Mouse (Mus musculus) lung, embryonic 14.5 days (tissue): ENCODE results near the gene Nav1. TPM values are rescaled to one million over a fixed set of nuclear protein-coding genes. Genes with fewer than 3 reads are reported as not detected.

Source experiments
- ATAC-seq: fragments of 200-750 bp; cut with Nextera tagmentation; 2 replicates; pipeline ENCODE4 v1.8.0; 2017; ENCODE audit warnings: mild to moderate bottlenecking, moderate TSS enrichment, moderate library complexity; ENCODE audit not compliant: insufficient read depth
- DNase-seq: peaks from one replicate; pipeline ENCODE4 v3.0.0-alpha.2; 2015
- H3K27ac ChIP-seq: fragments of 300-500 bp; sonication (generic); 2 replicates; pipeline ENCODE4 v1.5.1; 2014; ENCODE audit warnings: low read depth, mild to moderate bottlenecking, moderate library complexity
- H3K27me3 ChIP-seq: fragments of 300-500 bp; sonication (generic); 2 replicates; pipeline ENCODE4 v1.6.1; 2014; ENCODE audit warnings: low read length, control low read depth; ENCODE audit not compliant: insufficient read depth
- H3K36me3 ChIP-seq: fragments of 300-500 bp; sonication (generic); 2 replicates; pipeline ENCODE4 v1.6.1; 2014; ENCODE audit warnings: control low read depth; ENCODE audit not compliant: insufficient read depth
- H3K4me1 ChIP-seq: fragments of 300-500 bp; sonication (generic); 2 replicates; pipeline ENCODE4 v1.6.1; 2014; ENCODE audit warnings: antibody characterized with exemption, control low read depth; ENCODE audit not compliant: insufficient read depth
- H3K4me2 ChIP-seq: fragments of 300-500 bp; sonication (generic); 2 replicates; pipeline ENCODE4 v1.6.1; 2014; ENCODE audit warnings: mild to moderate bottlenecking
- H3K4me3 ChIP-seq: fragments of 300-500 bp; sonication (generic); 2 replicates; pipeline ENCODE4 v1.5.1; 2014; ENCODE audit warnings: low read depth, low read length
- H3K9ac ChIP-seq: fragments of 300-500 bp; sonication (generic); 2 replicates; pipeline ENCODE4 v1.6.1; 2014
- H3K9me3 ChIP-seq: fragments of 300-500 bp; sonication (generic); 2 replicates; pipeline ENCODE4 v1.6.1; 2016; ENCODE audit warnings: low read depth, low read length, control low read depth
- CTCF ChIP-seq: IDR thresholded peaks from 2 replicates; pipeline ENCODE4 v1.5.1; 2016; ENCODE audit warnings: antibody characterized with exemption, low read depth
- WGBS: fragments of 180-500 bp; shearing (Covaris S2); extraction: QIAGEN DNeasy Blood & Tissue Kit; methylation state at CpG from one replicate; pipeline ENCODE4 v1.1.7; 2014; 5-methylcytosine and 5-hydroxymethylcytosine counted together
- polyA plus RNA-seq: library from polyadenylated mRNA; unstranded; fragments of >200 nt; fragmentation: Nextera tagmentation; extraction: Ambion mirVana; gene quantifications from 2 replicates; pipeline ENCODE4 v1.2.1, GENCODE M21; 2014

The Nav1 gene
- polyA plus RNA-seq, 1 experiment from 2014 or later, result 21.7 TPM

- no peak overlapping the region for H3K9ac ChIP-seq
- no peak overlapping the region for H3K4me2 ChIP-seq
- 44% methylated on average over 5 of the region's 5 CpGs for WGBS
These were observed 93.6 kb downstream of the Nav1 start for GRCm38 (mm10) chr1:135513464-135513863.

GRCm38 (mm10) chr1:135510346-135510977 lies 96.6 kb downstream of the Nav1 start:
- 4% methylated on average over 30 of the region's 30 CpGs for WGBS
- no peak for TF ChIP-seq CTCF
- peak overlapping the region; percentile 59 for H3K9ac ChIP-seq
- peak overlapping the region; percentile 15; the same call in 1 of the 2 replicates for H3K27ac ChIP-seq
- ATAC-seq, result peak; percentile 66
- peak overlapping the region; percentile 83 for H3K4me2 ChIP-seq
- H3K9me3 ChIP-seq, result no peaks in the 10 kb centered on the region
- H3K4me3 ChIP-seq, result peak overlapping the region; percentile 52
- H3K4me1 ChIP-seq, result peaks cover 52% of the 10 kb centered on the region
- H3K36me3 ChIP-seq, result no peaks in the 10 kb centered on the region
- 0 out of 2 replicates have a peak, but pooled peaks cover 3% of the 10 kb centered on the region for H3K27me3 ChIP-seq
- DNase-seq, result peak; percentile 87

More at GRCm38 (mm10) chr1:135513464-135513863, 93.6 kb downstream of the Nav1 start:
- no peak for ATAC-seq
- DNase-seq, result no peak
- Histone ChIP-seq H3K4me1 (peaks cover 51% of the 10 kb centered on the region), H3K36me3 (no peaks in the 10 kb centered on the region), H3K9me3 (no peaks in the 10 kb centered on the region), H3K27me3 (0 out of 2 replicates have a peak, but pooled peaks cover 7% of the 10 kb centered on the region), H3K4me3 (no peak overlapping the region), H3K27ac (peak overlapping the region; percentile 18; the same call in 1 of the 2 replicates)
- TF ChIP-seq CTCF, result no peak

- no peak for ATAC-seq
- no peak for DNase-seq
- peak overlapping the region; percentile 52 for H3K4me3 ChIP-seq
- H3K4me2 ChIP-seq, result peak overlapping the region; percentile 83
- WGBS, result 24% methylated on average over 16 of the region's 16 CpGs
- H3K27me3 ChIP-seq, result 0 out of 2 replicates have a peak, but pooled peaks cover 3% of the 10 kb centered on the region
- peak overlapping the region; percentile 59 for H3K9ac ChIP-seq
- TF ChIP-seq CTCF, result no peak
- H3K9me3 ChIP-seq, result no peaks in the 10 kb centered on the region
- H3K27ac ChIP-seq, result no peak overlapping the region
- no peaks in the 10 kb centered on the region for H3K36me3 ChIP-seq
- peaks cover 46% of the 10 kb centered on the region for H3K4me1 ChIP-seq
These were observed 97.7 kb downstream of the Nav1 start for GRCm38 (mm10) chr1:135509145-135510084.

- ATAC-seq, result no peak
- H3K9me3 ChIP-seq, result no peaks in the 10 kb centered on the region
- H3K4me3 ChIP-seq, result no peak overlapping the region
- TF ChIP-seq CTCF, result no peak
- peak overlapping the region; percentile 83 for H3K4me2 ChIP-seq
- peaks cover 48% of the 10 kb centered on the region for H3K4me1 ChIP-seq
- no peak overlapping the region for H3K27ac ChIP-seq
- H3K36me3 ChIP-seq, result no peaks in the 10 kb centered on the region
- no peak overlapping the region for H3K9ac ChIP-seq
- H3K27me3 ChIP-seq, result 0 out of 2 replicates have a peak, but pooled peaks cover 3% of the 10 kb centered on the region
- peak; percentile 35 for DNase-seq
- WGBS, result 41% methylated on average over 3 of the region's 3 CpGs
These were observed 98.8 kb downstream of the Nav1 start for GRCm38 (mm10) chr1:135508349-135508634.

- DNase-seq (no peak), ATAC-seq (no peak)
- TF ChIP-seq CTCF, result no peak
- Histone ChIP-seq H3K4me2 (peak overlapping the region; percentile 83), H3K27ac (no peak overlapping the region), H3K9ac (no peak overlapping the region), H3K4me3 (no peak overlapping the region), H3K4me1 (peaks cover 48% of the 10 kb centered on the region), H3K9me3 (no peaks in the 10 kb centered on the region), H3K27me3 (0 out of 2 replicates have a peak, but pooled peaks cover 3% of the 10 kb centered on the region), H3K36me3 (no peaks in the 10 kb centered on the region)
- WGBS, result 48% methylated on average over 14 of the region's 14 CpGs
These were observed 99.3 kb downstream of the Nav1 start for GRCm38 (mm10) chr1:135507572-135508348.

- Histone ChIP-seq H3K4me1 (peaks cover 42% of the 10 kb centered on the region), H3K9ac (no peak overlapping the region), H3K4me2 (no peak overlapping the region), H3K27ac (no peak overlapping the region), H3K4me3 (no peak overlapping the region), H3K36me3 (no peaks in the 10 kb centered on the region), H3K27me3 (0 out of 2 replicates have a peak, but pooled peaks cover 3% of the 10 kb centered on the region), H3K9me3 (no peaks in the 10 kb centered on the region)
- ATAC-seq, result peak; percentile 53
- no peak for TF ChIP-seq CTCF
- peak; percentile 93 for DNase-seq
- WGBS, result 37% methylated on average over 7 of the region's 7 CpGs
These were observed 101.6 kb downstream of the Nav1 start for GRCm38 (mm10) chr1:135505499-135505898.
